Mouse (Mus musculus): ENCODE data around the gene Dap3. TPM values are rescaled to one million over a fixed set of nuclear protein-coding genes. Genes with fewer than 3 reads are reported as not detected.
"Not testable (repeated sequence)": the region's sequence is repeated elsewhere in the genome, so short reads cannot be mapped to it uniquely, and the experiment has no call there.

Gene Dap3
- polyA plus RNA-seq, 1 experiment = 175 TPM

GRCm38 (mm10) chr3:88905741-88906140 is 45.2 kb downstream of the Dap3 start:
- 87% methylated on average over 2 of the region's 2 CpGs for WGBS
- Histone ChIP-seq H3K27ac (ENCODE audit: control insufficient read depth, insufficient read depth, low read depth, low read length, poor library complexity) (no peak overlapping the region), H3K4me1 (ENCODE audit: control insufficient read depth, insufficient read depth, low read length) (no peaks in the 10 kb centered on the region), H3K4me3 (replicated peaks; ENCODE audit: control insufficient read depth, low read depth, low read length) (no peak overlapping the region)
- no peak for TF ChIP-seq POLR2A (IDR thresholded peaks at IDR 0.05; ENCODE audit: borderline replicate concordance, control insufficient read depth, low read depth, low read length)
- TF ChIP-seq CTCF (IDR thresholded peaks at IDR 0.05; ENCODE audit: control insufficient read depth, insufficient read depth, low read length) = no peak

GRCm38 (mm10) chr3:88905209-88905608 is 45.8 kb downstream of the Dap3 start:
- Histone ChIP-seq H3K4me3 (replicated peaks; ENCODE audit: control insufficient read depth, low read depth, low read length) (no peak overlapping the region), H3K27ac (ENCODE audit: control insufficient read depth, insufficient read depth, low read depth, low read length, poor library complexity) (no peak overlapping the region), H3K4me1 (ENCODE audit: control insufficient read depth, insufficient read depth, low read length) (no peaks in the 10 kb centered on the region)
- 87% methylated on average over 6 of the region's 6 CpGs for WGBS
- no peak for TF ChIP-seq POLR2A (IDR thresholded peaks at IDR 0.05; ENCODE audit: borderline replicate concordance, control insufficient read depth, low read depth, low read length)
- TF ChIP-seq CTCF (IDR thresholded peaks at IDR 0.05; ENCODE audit: control insufficient read depth, insufficient read depth, low read length) = no peak

DNA sequence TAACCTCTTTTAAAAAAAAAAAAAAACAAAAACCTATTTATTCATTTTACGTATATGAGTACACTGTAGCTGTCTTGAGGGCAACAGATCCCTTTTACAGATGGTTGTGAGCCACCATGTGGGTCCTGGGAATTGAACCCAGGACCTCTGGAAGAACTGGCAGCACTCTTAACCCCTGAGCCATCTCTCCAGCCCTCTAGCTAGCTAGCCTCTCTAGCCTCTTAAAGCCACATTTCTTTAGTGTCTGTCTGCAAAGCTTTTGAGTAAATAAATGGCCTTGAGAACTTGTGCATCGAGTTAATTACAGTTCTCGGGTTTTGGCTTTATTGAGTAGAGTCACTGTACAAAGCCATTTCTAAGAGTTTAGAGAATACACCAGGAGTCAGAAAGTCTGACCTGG is 46.2 kb downstream of the Dap3 start:
- H3K4me3 ChIP-seq (replicated peaks; ENCODE audit: control insufficient read depth, low read depth, low read length) = no peak overlapping the region
- H3K4me1 ChIP-seq (ENCODE audit: control insufficient read depth, insufficient read depth, low read length) = no peaks in the 10 kb centered on the region
- WGBS = 92% methylated on average over 3 of the region's 3 CpGs
- no peak for TF ChIP-seq POLR2A (IDR thresholded peaks at IDR 0.05; ENCODE audit: borderline replicate concordance, control insufficient read depth, low read depth, low read length)
- TF ChIP-seq CTCF (IDR thresholded peaks at IDR 0.05; ENCODE audit: control insufficient read depth, insufficient read depth, low read length) = no peak
- H3K27ac ChIP-seq (ENCODE audit: control insufficient read depth, insufficient read depth, low read depth, low read length, poor library complexity) = no peak overlapping the region

DNA sequence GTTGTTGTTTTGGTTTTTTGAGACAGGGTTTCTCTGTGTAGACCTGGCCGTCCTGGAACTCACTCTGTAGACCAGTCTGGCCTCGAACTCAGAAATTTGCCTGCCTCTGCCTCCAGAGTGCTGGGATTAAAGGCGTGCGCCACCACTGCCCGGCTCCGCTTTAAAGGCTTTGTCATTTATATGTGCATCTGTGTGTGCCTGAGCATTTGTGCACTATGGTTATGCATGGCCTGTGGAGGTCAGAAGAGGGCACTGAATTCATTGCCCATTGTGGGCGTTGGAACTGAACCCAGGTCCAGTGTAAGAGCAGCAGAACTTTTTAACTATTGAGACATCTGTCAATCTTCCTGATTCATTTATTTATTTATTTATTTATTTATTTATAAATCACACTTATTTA is 58.0 kb downstream of the Dap3 start:
- not testable (repeated sequence) for H3K4me1 ChIP-seq (ENCODE audit: control insufficient read depth, insufficient read depth, low read length); H3K27ac ChIP-seq (ENCODE audit: control insufficient read depth, insufficient read depth, low read depth, low read length, poor library complexity); H3K4me3 ChIP-seq (replicated peaks; ENCODE audit: control insufficient read depth, low read depth, low read length)
- WGBS = 90% methylated on average over 7 of the region's 7 CpGs

GRCm38 (mm10) chr3:88882536-88882935 is 68.4 kb downstream of the Dap3 start:
- WGBS = 90% methylated on average over 4 of the region's 4 CpGs
- H3K27ac ChIP-seq (ENCODE audit: control insufficient read depth, insufficient read depth, low read depth, low read length, poor library complexity); H3K4me1 ChIP-seq (ENCODE audit: control insufficient read depth, insufficient read depth, low read length); H3K4me3 ChIP-seq (replicated peaks; ENCODE audit: control insufficient read depth, low read depth, low read length): not testable (repeated sequence)

Other genes with a start within 250 kb of the Dap3 start
- gene Rit1, start 234.3 kb downstream of the Dap3 start, polyA plus RNA-seq (2011; ENCODE audit: insufficient read depth, insufficient read length, low replicate concordance, missing spikeins) = 43.6 and 61.7 TPM in 2 replicates
- gene Syt11, start 176.0 kb downstream of the Dap3 start, polyA plus RNA-seq (2011; ENCODE audit: insufficient read depth, insufficient read length, low replicate concordance, missing spikeins) = 3.4 and 5.5 TPM in 2 replicates
- 21.0 and 33.1 TPM in 2 replicates for gene Gon4l, start 116.0 kb downstream of the Dap3 start, polyA plus RNA-seq (2011; ENCODE audit: insufficient read depth, insufficient read length, low replicate concordance, missing spikeins)
- gene Msto1, start 37.2 kb downstream of the Dap3 start, polyA plus RNA-seq (2011; ENCODE audit: insufficient read depth, insufficient read length, low replicate concordance, missing spikeins) = 5.5 and 13.7 TPM in 2 replicates
- 9.8 and 18.8 TPM in 2 replicates for gene Ash1l, start 559 bp downstream of the Dap3 start, polyA plus RNA-seq (2011; ENCODE audit: insufficient read depth, insufficient read length, low replicate concordance, missing spikeins)
- 14.5 and 17.1 TPM in 2 replicates for gene Rusc1, start 142.1 kb upstream of the Dap3 start, polyA plus RNA-seq (2011; ENCODE audit: insufficient read depth, insufficient read length, low replicate concordance, missing spikeins)
- not detected in 2 replicates for gene Gm43738, start 149.9 kb upstream of the Dap3 start, polyA plus RNA-seq (2011; ENCODE audit: insufficient read depth, insufficient read length, low replicate concordance, missing spikeins)
- gene Fdps, start 150.8 kb upstream of the Dap3 start, polyA plus RNA-seq (2011; ENCODE audit: insufficient read depth, insufficient read length, low replicate concordance, missing spikeins) = 21.7 and 30.3 TPM in 2 replicates
- 14.3 and 16.0 TPM in 2 replicates for gene Pklr, start 185.0 kb upstream of the Dap3 start, polyA plus RNA-seq (2011; ENCODE audit: insufficient read depth, insufficient read length, low replicate concordance, missing spikeins)
- gene Hcn3, start 209.0 kb upstream of the Dap3 start, polyA plus RNA-seq (2011; ENCODE audit: insufficient read depth, insufficient read length, low replicate concordance, missing spikeins) = 1.6 TPM in 1 of 2 replicates, not detected in the other
- 43.3 and 90.9 TPM in 2 replicates for gene Clk2, start 213.6 kb upstream of the Dap3 start, polyA plus RNA-seq (2011; ENCODE audit: insufficient read depth, insufficient read length, low replicate concordance, missing spikeins)
- 25.7 and 54.2 TPM in 2 replicates for gene Scamp3, start 226.3 kb upstream of the Dap3 start, polyA plus RNA-seq (2011; ENCODE audit: insufficient read depth, insufficient read length, low replicate concordance, missing spikeins)
- gene Fam189b, start 232.0 kb upstream of the Dap3 start, polyA plus RNA-seq (2011; ENCODE audit: insufficient read depth, insufficient read length, low replicate concordance, missing spikeins) = 4.1 and 9.8 TPM in 2 replicates